Mouse (Mus musculus) c-Kit-positive CD71-positive TER-119-positive erythroid progenitor cells, embryonic 14.5 days (primary cell): Measurements from ENCODE around the gene Krt78.

ENCODE experiments used
- DNase-seq: peaks from one replicate; pipeline ENCODE4 v3.0.0-alpha.2; 2013; ENCODE audit warnings: low spot score

Gene Krt78

GRCm38 (mm10) chr15:101970536-101970935, 16.4 kb upstream of the Krt78 start:
- no peak for DNase-seq

- no peak for DNase-seq
Observed at GRCm38 (mm10) chr15:101966808-101967207, 12.7 kb upstream of the Krt78 start.

- no peak for DNase-seq
Observed at GRCm38 (mm10) chr15:101958891-101959290, 4.8 kb upstream of the Krt78 start.

GRCm38 (mm10) chr15:101952733-101953474, 1.2 kb downstream of the Krt78 start:
- DNase-seq: no peak

GRCm38 (mm10) chr15:101945430-101945829, 8.7 kb downstream of the Krt78 start:
- no peak for DNase-seq

- no peak for DNase-seq
Observed at GRCm38 (mm10) chr15:101941948-101942347, 12.1 kb downstream of the Krt78 start.

GRCm38 (mm10) chr15:101940274-101940829, 13.7 kb downstream of the Krt78 start, which contains the start of gene Krt79:
Gene Krt79, minus strand, starts transcription at chr15:101940324.
- DNase-seq: no peak

- DNase-seq: no peak
Observed at GRCm38 (mm10) chr15:101938600-101939308, 15.3 kb downstream of the Krt78 start.

- DNase-seq: no peak
Observed at GRCm38 (mm10) chr15:101933024-101933423, 21.1 kb downstream of the Krt78 start.

- DNase-seq: no peak
Observed at GRCm38 (mm10) chr15:101929666-101930065, 24.4 kb downstream of the Krt78 start.

GRCm38 (mm10) chr15:101929087-101929486, 25.0 kb downstream of the Krt78 start:
- no peak for DNase-seq

GRCm38 (mm10) chr15:101927340-101928080, 26.6 kb downstream of the Krt78 start:
- DNase-seq: no peak

- DNase-seq: no peak
Observed at GRCm38 (mm10) chr15:101925041-101925440, 29.0 kb downstream of the Krt78 start.

- no peak for DNase-seq
Observed at GRCm38 (mm10) chr15:101924635-101925034, 29.5 kb downstream of the Krt78 start, which contains the start of gene Krt4. Gene Krt4, minus strand, starts transcription at chr15:101924735.

- no peak for DNase-seq
Observed at GRCm38 (mm10) chr15:101922296-101922695, 31.8 kb downstream of the Krt78 start.

GRCm38 (mm10) chr15:101916072-101916471, 38.0 kb downstream of the Krt78 start:
- DNase-seq: no peak

- no peak for DNase-seq
Observed at GRCm38 (mm10) chr15:101904849-101905248, 49.2 kb downstream of the Krt78 start.

GRCm38 (mm10) chr15:101902171-101903149, 51.6 kb downstream of the Krt78 start:
- DNase-seq: no peak
